Mouse (Mus musculus) forebrain, embryonic 14.5 days (tissue): Measurements from ENCODE around the gene Mrap. TPM values are rescaled to one million over a fixed set of nuclear protein-coding genes. Genes with fewer than 3 reads are reported as not detected.

Experiments
- ATAC-seq: fragments of 200-750 bp; cut with Nextera tagmentation; 2 replicates; pipeline ENCODE4 v1.8.0; 2017; ENCODE audit warnings: mild to moderate bottlenecking, moderate library complexity
- DNase-seq: peaks from one replicate; pipeline ENCODE4 v3.0.0-alpha.2; 2015; ENCODE audit warnings: low spot score
- H3K27ac ChIP-seq: fragments of 300-500 bp; sonication (generic); 2 replicates; pipeline ENCODE4 v1.5.1; 2014; ENCODE audit warnings: low read depth, mild to moderate bottlenecking, control low read depth, low read length, moderate library complexity
- H3K27me3 ChIP-seq: fragments of 300-500 bp; sonication (generic); replicated peaks from 2 replicates; pipeline ENCODE4 v1.6.1; 2014; ENCODE audit warnings: low read length, control low read depth, mixed read lengths; ENCODE audit not compliant: control insufficient read depth, insufficient read depth
- H3K36me3 ChIP-seq: fragments of 300-500 bp; sonication (generic); 2 replicates; pipeline ENCODE4 v1.6.1; 2014; ENCODE audit warnings: low read length, control low read depth; ENCODE audit not compliant: control insufficient read depth, insufficient read depth
- H3K4me1 ChIP-seq: fragments of 300-500 bp; sonication (generic); 2 replicates; pipeline ENCODE4 v1.6.1; 2014; ENCODE audit warnings: antibody characterized with exemption, low read length, control low read depth; ENCODE audit not compliant: control insufficient read depth, insufficient read depth
- H3K4me2 ChIP-seq: fragments of 300-500 bp; sonication (generic); 2 replicates; pipeline ENCODE4 v1.6.1; 2014; ENCODE audit warnings: mild to moderate bottlenecking, control low read depth, low read length
- H3K4me3 ChIP-seq: fragments of 300-500 bp; sonication (generic); 2 replicates; pipeline ENCODE4 v1.5.1; 2014; ENCODE audit warnings: low read depth, low read length, control low read depth
- H3K9ac ChIP-seq: fragments of 300-500 bp; sonication (generic); 2 replicates; pipeline ENCODE4 v1.6.1; 2014; ENCODE audit warnings: mild to moderate bottlenecking, low read length, control low read depth, moderate library complexity
- H3K9me3 ChIP-seq: fragments of 300-500 bp; sonication (generic); replicated peaks from 2 replicates; pipeline ENCODE4 v1.6.1; 2016; ENCODE audit warnings: low read length, control low read depth, mixed read lengths; ENCODE audit not compliant: control insufficient read depth
- WGBS: fragments of 180-500 bp; shearing (Covaris S2); extraction: QIAGEN DNeasy Blood & Tissue Kit; methylation state at CpG from one replicate; pipeline ENCODE4 v1.1.7; 2014; 5-methylcytosine and 5-hydroxymethylcytosine counted together
- polyA plus RNA-seq: library from polyadenylated mRNA; unstranded; fragments of >200 nt; fragmentation: Nextera tagmentation; extraction: Ambion mirVana; gene quantifications from 2 replicates; pipeline ENCODE4 v1.2.1, GENCODE M21; 2014

Gene Mrap
- polyA plus RNA-seq, 1 experiment from 2014 or later = 0.23 TPM

- peaks cover 83% of the 10 kb centered on the region for H3K36me3 ChIP-seq
- H3K27ac ChIP-seq = no peak overlapping the region
- no peak overlapping the region for H3K9ac ChIP-seq
- H3K4me1 ChIP-seq = no peaks in the 10 kb centered on the region
- no peak overlapping the region for H3K4me3 ChIP-seq
- DNase-seq = no peak
- no peaks in the 10 kb centered on the region for H3K9me3 ChIP-seq
- no peak for ATAC-seq
- H3K4me2 ChIP-seq = no peak overlapping the region
- H3K27me3 ChIP-seq = no peaks in the 10 kb centered on the region
Measured at GRCm38 (mm10) chr16:90794708-90795107, 56.7 kb downstream of the Mrap start.

GRCm38 (mm10) chr16:90798446-90798845 lies 60.4 kb downstream of the Mrap start:
- H3K4me1 ChIP-seq = no peaks in the 10 kb centered on the region
- H3K9me3 ChIP-seq = no peaks in the 10 kb centered on the region
- peaks cover 75% of the 10 kb centered on the region for H3K36me3 ChIP-seq
- DNase-seq (no peak), ATAC-seq (no peak)
- no peaks in the 10 kb centered on the region for H3K27me3 ChIP-seq
- WGBS = 88% methylated on average over 8 of the region's 8 CpGs
- no peak overlapping the region for H3K4me3 ChIP-seq
- H3K9ac ChIP-seq = no peak overlapping the region
- no peak overlapping the region for H3K27ac ChIP-seq
- no peak overlapping the region for H3K4me2 ChIP-seq

GRCm38 (mm10) chr16:90798848-90799247 lies 60.8 kb downstream of the Mrap start:
- Histone ChIP-seq H3K4me3 (no peak overlapping the region), H3K4me1 (no peaks in the 10 kb centered on the region), H3K27me3 (no peaks in the 10 kb centered on the region), H3K4me2 (no peak overlapping the region), H3K9ac (no peak overlapping the region), H3K36me3 (peaks cover 74% of the 10 kb centered on the region), H3K9me3 (no peaks in the 10 kb centered on the region), H3K27ac (no peak overlapping the region)
- ATAC-seq (no peak), DNase-seq (no peak)
- 90% methylated on average over 5 of the region's 5 CpGs for WGBS

Other genes starting within 250 kb of the Mrap start
- 56.5 and 57.8 TPM in 2 replicates for gene Mis18a, start 10.8 kb upstream of the Mrap start, polyA plus RNA-seq
- gene Urb1, start 72.2 kb downstream of the Mrap start, polyA plus RNA-seq = 7.0 and 9.7 TPM in 2 replicates
- gene Eva1c, start 88.5 kb downstream of the Mrap start, polyA plus RNA-seq = 6.1 and 6.4 TPM in 2 replicates
- 49.0 and 60.0 TPM in 2 replicates for gene Cfap298, start 196.9 kb downstream of the Mrap start, polyA plus RNA-seq